ENCODE assay signal across 24 mouse cellular contexts in genomic region chr17:83088471-83088870, GRCm38 (mm10).
"Had no signal": no experiment of that assay in that cellular context is flagged by ENCODE, and none has a peak within 500 bp of the region (broad histone marks: within the 10 kb centered on the region; RNA-seq: fewer than 3 reads in every experiment).

No protein-coding gene starts in this region.

- ATAC-seq: hindbrain, embryonic 16.5 days; inflammation-experienced regulatory T-cells, adult 6 months; intestine, postnatal 0 days; liver, embryonic 12.5 days had no signal

- H3K27ac ChIP-seq: heart, embryonic 10.5 days; hindbrain, embryonic 10.5 days; hindbrain, embryonic 12.5 days; hindbrain, embryonic 14.5 days; layer of hippocampus, adult 2 months; limb, embryonic 13.5 days; limb, embryonic 15.5 days; liver, embryonic 12.5 days had no signal

- H3K4me3 ChIP-seq: heart, embryonic 10.5 days; heart, embryonic 12.5 days; hindbrain, embryonic 10.5 days; hindbrain, embryonic 12.5 days; layer of hippocampus, adult 2 months; limb, embryonic 13.5 days; limb, embryonic 15.5 days; liver, embryonic 12.5 days had no signal

- DNase-seq: gastrocnemius, postnatal 10 days; gastrocnemius, postnatal 25 days; heart, adult 18-20 months; heart, postnatal 10 days; heart, postnatal 4 days; kidney, adult 18-20 months; kidney, adult 8-10 months; kidney, postnatal 10 days; kidney, postnatal 25 days; kidney, postnatal 4 days; layer of hippocampus, postnatal 36 days; left cerebral cortex, postnatal 4 days had no signal
